Mouse (Mus musculus): ENCODE results near the gene Zfp428. TPM values are rescaled to one million over a fixed set of nuclear protein-coding genes. Genes with fewer than 3 reads are reported as not detected.
A peak's percentile ranks its signal among the peaks of the same experiment; 100 is the strongest.

The Zfp428 gene
- total and polyA plus RNA-seq, 3 experiments: 1.7 to 39.9 (median 4.4) TPM

GRCm38 (mm10) chr7:24563191-24563836, 56.5 kb downstream of the Zfp428 start:
- no peak for TF ChIP-seq POLR2AphosphoS5 (IDR thresholded peaks at IDR 0.05; ENCODE audit: insufficient replicate concordance, low read depth, low read length)
- TF ChIP-seq TAL1 (conservative IDR thresholded peaks at IDR 0.05; ENCODE audit: low read depth, low read length): no peak
- no peak for TF ChIP-seq CTCF (IDR thresholded peaks at IDR 0.05; ENCODE audit: low read depth, low read length)
- TF ChIP-seq GATA1 (IDR thresholded peaks at IDR 0.05; ENCODE audit: borderline replicate concordance, low read length): no peak
- no peak for TF ChIP-seq GATA2 (IDR thresholded peaks at IDR 0.05; ENCODE audit: borderline replicate concordance, low read depth, low read length)
- H3K4me1 ChIP-seq (ENCODE audit: insufficient read depth, low read depth, low read length): peaks cover 6% of the 10 kb centered on the region; the same call in 1 of the 2 replicates
- H3K4me3 ChIP-seq (ENCODE audit: low read depth, low read length): no peak overlapping the region
- no peaks in the 10 kb centered on the region for H3K9me3 ChIP-seq (replicated peaks)
- no peak for DNase-seq (ENCODE audit: low spot score)
- H3K36me3 ChIP-seq (replicated peaks): peaks cover 99% of the 10 kb centered on the region
- H3K27me3 ChIP-seq (ENCODE audit: insufficient read depth, low read length): no peaks in the 10 kb centered on the region
- ATAC-seq (ENCODE audit: extremely low read depth, insufficient number of reproducible peaks, low FRiP score, poor library complexity, severe bottlenecking): no peak

- peaks cover 99% of the 10 kb centered on the region for H3K36me3 ChIP-seq (replicated peaks)
- H3K27me3 ChIP-seq (ENCODE audit: insufficient read depth, low read length): no peaks in the 10 kb centered on the region
- H3K4me1 ChIP-seq (ENCODE audit: insufficient read depth, low read depth, low read length): peaks cover 6% of the 10 kb centered on the region; the same call in 1 of the 2 replicates
- H3K4me3 ChIP-seq (ENCODE audit: low read depth, low read length): no peak overlapping the region
- no peaks in the 10 kb centered on the region for H3K9me3 ChIP-seq (replicated peaks)
- ATAC-seq (ENCODE audit: extremely low read depth, insufficient number of reproducible peaks, low FRiP score, poor library complexity, severe bottlenecking) (no peak), DNase-seq (ENCODE audit: low spot score) (no peak)
- no peak for TF ChIP-seq GATA1 (IDR thresholded peaks at IDR 0.05; ENCODE audit: borderline replicate concordance, low read length)
- TF ChIP-seq TAL1 (conservative IDR thresholded peaks at IDR 0.05; ENCODE audit: low read depth, low read length): no peak
- TF ChIP-seq GATA2 (IDR thresholded peaks at IDR 0.05; ENCODE audit: borderline replicate concordance, low read depth, low read length): no peak
- no peak for TF ChIP-seq POLR2AphosphoS5 (IDR thresholded peaks at IDR 0.05; ENCODE audit: insufficient replicate concordance, low read depth, low read length)
- no peak for TF ChIP-seq CTCF (IDR thresholded peaks at IDR 0.05; ENCODE audit: low read depth, low read length)
Observed at GRCm38 (mm10) chr7:24563837-24564206, 57.0 kb downstream of the Zfp428 start.

- ATAC-seq (ENCODE audit: extremely low read depth, insufficient number of reproducible peaks, low FRiP score, poor library complexity, severe bottlenecking) (peak; percentile 73; the same call in 1 of the 2 replicates), DNase-seq (ENCODE audit: low spot score) (peak; percentile 74)
- Histone ChIP-seq H3K4me1 (ENCODE audit: insufficient read depth, low read depth, low read length) (peaks cover 2% of the 10 kb centered on the region; the same call in 1 of the 2 replicates), H3K9me3 (replicated peaks) (no peaks in the 10 kb centered on the region), H3K27me3 (ENCODE audit: insufficient read depth, low read length) (no peaks in the 10 kb centered on the region), H3K4me3 (ENCODE audit: low read depth, low read length) (no peak overlapping the region), H3K36me3 (replicated peaks) (peaks cover 98% of the 10 kb centered on the region)
- TF ChIP-seq CTCF (IDR thresholded peaks at IDR 0.05; ENCODE audit: low read depth, low read length): peak; percentile 99
- no peak for TF ChIP-seq GATA2 (IDR thresholded peaks at IDR 0.05; ENCODE audit: borderline replicate concordance, low read depth, low read length)
- TF ChIP-seq GATA1 (IDR thresholded peaks at IDR 0.05; ENCODE audit: borderline replicate concordance, low read length): no peak
- TF ChIP-seq POLR2AphosphoS5 (IDR thresholded peaks at IDR 0.05; ENCODE audit: insufficient replicate concordance, low read depth, low read length): no peak
- no peak for TF ChIP-seq TAL1 (conservative IDR thresholded peaks at IDR 0.05; ENCODE audit: low read depth, low read length)
Observed at GRCm38 (mm10) chr7:24564607-24565265, 57.9 kb downstream of the Zfp428 start.

Other genes starting within 250 kb of the Zfp428 start
Only the 20 nearest of the 21 such genes appear.
- gene Zfp61, start 205.8 kb upstream of the Zfp428 start, total RNA-seq (2014; fragmentation: Nextera tagmentation): 14.7 and 19.0 TPM in 2 replicates
- gene Zfp61, start 205.8 kb upstream of the Zfp428 start, total RNA-seq (2017): 21.5 and 23.2 TPM in 2 replicates
- gene Zfp61, start 205.8 kb upstream of the Zfp428 start, polyA plus RNA-seq (2012): 3.9 and 5.0 TPM in 2 replicates
- 8.9 and 12.5 TPM in 2 replicates for gene Zfp94, start 190.3 kb upstream of the Zfp428 start, total RNA-seq (2014; fragmentation: Nextera tagmentation)
- gene Zfp94, start 190.3 kb upstream of the Zfp428 start, total RNA-seq (2017): 5.4 and 6.0 TPM in 2 replicates
- gene Zfp94, start 190.3 kb upstream of the Zfp428 start, polyA plus RNA-seq (2012): 3.1 and 3.5 TPM in 2 replicates
- not detected in 2 replicates for gene Tescl, start 173.1 kb upstream of the Zfp428 start, total RNA-seq (2014; fragmentation: Nextera tagmentation)
- not detected in 2 replicates for gene Tescl, start 173.1 kb upstream of the Zfp428 start, total RNA-seq (2017)
- gene Tescl, start 173.1 kb upstream of the Zfp428 start, polyA plus RNA-seq (2012): not detected in 2 replicates
- gene Lypd5, start 157.8 kb upstream of the Zfp428 start, total RNA-seq (2014; fragmentation: Nextera tagmentation): not detected in 2 replicates
- gene Lypd5, start 157.8 kb upstream of the Zfp428 start, total RNA-seq (2017): not detected in 2 replicates
- gene Lypd5, start 157.8 kb upstream of the Zfp428 start, polyA plus RNA-seq (2012): not detected in 2 replicates
- gene Kcnn4, start 136.7 kb upstream of the Zfp428 start, total RNA-seq (2014; fragmentation: Nextera tagmentation): 14.0 and 40.3 TPM in 2 replicates
- gene Kcnn4, start 136.7 kb upstream of the Zfp428 start, total RNA-seq (2017): 20.4 and 22.9 TPM in 2 replicates
- 66.2 and 70.4 TPM in 2 replicates for gene Kcnn4, start 136.7 kb upstream of the Zfp428 start, polyA plus RNA-seq (2012)
- gene Smg9, start 107.4 kb upstream of the Zfp428 start, total RNA-seq (2014; fragmentation: Nextera tagmentation): 21.7 and 77.3 TPM in 2 replicates
- 16.1 and 19.1 TPM in 2 replicates for gene Smg9, start 107.4 kb upstream of the Zfp428 start, total RNA-seq (2017)
- 61.5 and 67.4 TPM in 2 replicates for gene Smg9, start 107.4 kb upstream of the Zfp428 start, polyA plus RNA-seq (2012)
- 2.0 TPM in 1 of 2 replicates, not detected in the other for gene Irgc1, start 54.7 kb upstream of the Zfp428 start, total RNA-seq (2014; fragmentation: Nextera tagmentation)
- gene Irgc1, start 54.7 kb upstream of the Zfp428 start, total RNA-seq (2017): 0.33 TPM in 1 of 2 replicates, not detected in the other
- gene Irgc1, start 54.7 kb upstream of the Zfp428 start, polyA plus RNA-seq (2012): 0.06 and 0.09 TPM in 2 replicates
- gene Plaur, start 44.5 kb upstream of the Zfp428 start, total RNA-seq (2014; fragmentation: Nextera tagmentation): not detected in 2 replicates
- gene Plaur, start 44.5 kb upstream of the Zfp428 start, total RNA-seq (2017): 0.11 and 0.17 TPM in 2 replicates
- gene Plaur, start 44.5 kb upstream of the Zfp428 start, polyA plus RNA-seq (2012): 0.11 and 0.17 TPM in 2 replicates
- not detected in 2 replicates for gene Cadm4, start 25.0 kb upstream of the Zfp428 start, total RNA-seq (2014; fragmentation: Nextera tagmentation)
- 0.06 TPM in 1 of 2 replicates, not detected in the other for gene Cadm4, start 25.0 kb upstream of the Zfp428 start, total RNA-seq (2017)
- 0.02 and 0.16 TPM in 2 replicates for gene Cadm4, start 25.0 kb upstream of the Zfp428 start, polyA plus RNA-seq (2012)
- not detected in 2 replicates for gene AC161166.1, start 5.4 kb downstream of the Zfp428 start, total RNA-seq (2014; fragmentation: Nextera tagmentation)
- gene AC161166.1, start 5.4 kb downstream of the Zfp428 start, total RNA-seq (2017): 0.22 TPM in 1 of 2 replicates, not detected in the other
- not detected in 2 replicates for gene AC161166.1, start 5.4 kb downstream of the Zfp428 start, polyA plus RNA-seq (2012)
- gene Irgq, start 23.7 kb downstream of the Zfp428 start, total RNA-seq (2014; fragmentation: Nextera tagmentation): 5.5 and 6.2 TPM in 2 replicates
- 4.0 and 4.6 TPM in 2 replicates for gene Irgq, start 23.7 kb downstream of the Zfp428 start, total RNA-seq (2017)
- gene Irgq, start 23.7 kb downstream of the Zfp428 start, polyA plus RNA-seq (2012): 3.6 and 3.9 TPM in 2 replicates
- not detected in 2 replicates for gene Pinlyp, start 39.1 kb downstream of the Zfp428 start, total RNA-seq (2014; fragmentation: Nextera tagmentation)
- not detected in 2 replicates for gene Pinlyp, start 39.1 kb downstream of the Zfp428 start, total RNA-seq (2017)
- gene Pinlyp, start 39.1 kb downstream of the Zfp428 start, polyA plus RNA-seq (2012): not detected in 2 replicates
- 52.7 and 69.8 TPM in 2 replicates for gene Xrcc1, start 39.3 kb downstream of the Zfp428 start, total RNA-seq (2014; fragmentation: Nextera tagmentation)
- gene Xrcc1, start 39.3 kb downstream of the Zfp428 start, total RNA-seq (2017): 79.2 and 85.9 TPM in 2 replicates
- 211 and 326 TPM in 2 replicates for gene Xrcc1, start 39.3 kb downstream of the Zfp428 start, polyA plus RNA-seq (2012)
- gene Ethe1, start 80.5 kb downstream of the Zfp428 start, total RNA-seq (2014; fragmentation: Nextera tagmentation): 9.1 and 12.0 TPM in 2 replicates
- 4.8 and 8.6 TPM in 2 replicates for gene Ethe1, start 80.5 kb downstream of the Zfp428 start, total RNA-seq (2017)
- 11.0 and 12.0 TPM in 2 replicates for gene Ethe1, start 80.5 kb downstream of the Zfp428 start, polyA plus RNA-seq (2012)
- not detected in 2 replicates for gene Zfp575, start 80.6 kb downstream of the Zfp428 start, total RNA-seq (2014; fragmentation: Nextera tagmentation)
- gene Zfp575, start 80.6 kb downstream of the Zfp428 start, total RNA-seq (2017): 0.05 TPM in 1 of 2 replicates, not detected in the other
- gene Zfp575, start 80.6 kb downstream of the Zfp428 start, polyA plus RNA-seq (2012): not detected in 2 replicates
- gene Phldb3, start 103.8 kb downstream of the Zfp428 start, total RNA-seq (2014; fragmentation: Nextera tagmentation): 2.3 and 8.0 TPM in 2 replicates
- gene Phldb3, start 103.8 kb downstream of the Zfp428 start, total RNA-seq (2017): 1.1 and 1.4 TPM in 2 replicates
- 4.9 and 6.0 TPM in 2 replicates for gene Phldb3, start 103.8 kb downstream of the Zfp428 start, polyA plus RNA-seq (2012)
- not detected in 2 replicates for gene Lypd3, start 129.5 kb downstream of the Zfp428 start, total RNA-seq (2014; fragmentation: Nextera tagmentation)
- gene Lypd3, start 129.5 kb downstream of the Zfp428 start, total RNA-seq (2017): 0.23 TPM in 1 of 2 replicates, not detected in the other
- gene Lypd3, start 129.5 kb downstream of the Zfp428 start, polyA plus RNA-seq (2012): not detected in 2 replicates
- gene Tex101, start 169.7 kb downstream of the Zfp428 start, total RNA-seq (2014; fragmentation: Nextera tagmentation): not detected in 2 replicates
- gene Tex101, start 169.7 kb downstream of the Zfp428 start, total RNA-seq (2017): 0.16 TPM in 1 of 2 replicates, not detected in the other
- gene Tex101, start 169.7 kb downstream of the Zfp428 start, polyA plus RNA-seq (2012): not detected in 2 replicates
- not detected in 2 replicates for gene BC049730, start 202.2 kb downstream of the Zfp428 start, total RNA-seq (2014; fragmentation: Nextera tagmentation)
- not detected in 2 replicates for gene BC049730, start 202.2 kb downstream of the Zfp428 start, total RNA-seq (2017)
- not detected in 2 replicates for gene BC049730, start 202.2 kb downstream of the Zfp428 start, polyA plus RNA-seq (2012)
- not detected in 2 replicates for gene Gm4763, start 219.9 kb downstream of the Zfp428 start, total RNA-seq (2014; fragmentation: Nextera tagmentation)
- gene Gm4763, start 219.9 kb downstream of the Zfp428 start, total RNA-seq (2017): not detected in 2 replicates
- gene Gm4763, start 219.9 kb downstream of the Zfp428 start, polyA plus RNA-seq (2012): not detected in 2 replicates